Mouse (Mus musculus): ENCODE measurements around the gene Ppdpf. TPM values are rescaled to one million over a fixed set of nuclear protein-coding genes. Genes with fewer than 3 reads are reported as not detected.
A peak's percentile ranks its signal among the peaks of the same experiment; 100 is the strongest.

Ppdpf gene
- polyA plus RNA-seq, 1 experiment from 2014 or later, result 330 TPM

DNA sequence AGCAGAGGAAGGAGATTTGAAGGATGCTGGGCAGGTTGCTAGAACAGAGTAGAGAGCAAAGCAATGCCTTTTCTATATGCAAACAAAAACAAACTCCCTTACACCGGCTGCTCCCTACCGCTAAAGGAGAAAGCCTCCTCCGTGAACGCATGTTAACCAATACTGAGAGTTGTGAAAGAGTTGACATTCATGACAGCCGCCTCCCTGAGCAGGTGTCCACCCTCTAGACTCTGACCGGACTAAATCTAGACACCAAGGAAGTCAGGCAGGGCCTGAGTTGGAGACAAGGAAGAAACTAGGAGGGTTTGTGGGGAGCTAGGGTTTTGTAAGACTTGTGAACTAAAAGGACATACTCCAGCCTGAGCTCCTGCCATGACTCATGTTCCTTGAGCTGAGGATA is 15.8 kb downstream of the Ppdpf start:
- no peak for ATAC-seq (replicated peaks; ENCODE audit: low FRiP score)
- Histone ChIP-seq H3K27me3 (no peaks in the 10 kb centered on the region), H3K9ac (no peak overlapping the region), H3K9me3 (replicated peaks) (no peaks in the 10 kb centered on the region), H3K27ac (no peak overlapping the region), H3K4me2 (no peak overlapping the region), H3K4me3 (replicated peaks) (no peak overlapping the region), H3K4me1 (no peaks in the 10 kb centered on the region), H3K36me3 (no peaks in the 10 kb centered on the region)
- WGBS, result 70% methylated on average over 6 of the region's 6 CpGs

DNA sequence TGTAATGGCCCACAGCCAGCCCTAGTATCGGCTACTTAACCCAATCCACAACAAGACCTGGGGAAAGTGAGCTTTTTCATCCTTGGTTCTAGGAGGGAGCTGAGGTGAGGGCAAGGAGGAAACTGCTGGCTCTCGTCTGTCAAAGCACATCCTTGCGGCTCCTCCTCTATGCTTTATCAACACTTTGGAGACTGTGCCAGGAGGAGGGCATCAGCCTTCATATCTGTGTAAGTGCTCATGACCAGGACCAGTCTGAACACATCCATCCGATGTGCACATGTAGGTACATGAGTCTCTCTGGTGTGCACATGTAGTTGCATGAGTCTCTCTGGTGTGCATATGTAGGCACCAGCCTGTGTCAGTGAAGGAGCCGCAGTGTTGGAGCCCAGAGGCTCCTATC is 18.6 kb downstream of the Ppdpf start:
- 0 out of 2 replicates have a peak, but pooled peaks have one; percentile 44 for ATAC-seq (replicated peaks; ENCODE audit: low FRiP score)
- peaks cover 4% of the 10 kb centered on the region; the same call in 1 of the 2 replicates for H3K27me3 ChIP-seq
- H3K36me3 ChIP-seq, result no peaks in the 10 kb centered on the region
- no peak overlapping the region for H3K9ac ChIP-seq
- no peak overlapping the region for H3K4me2 ChIP-seq
- H3K27ac ChIP-seq, result no peak overlapping the region
- H3K4me1 ChIP-seq, result no peaks in the 10 kb centered on the region
- H3K9me3 ChIP-seq (replicated peaks), result no peaks in the 10 kb centered on the region
- no peak overlapping the region for H3K4me3 ChIP-seq (replicated peaks)
- 83% methylated on average over 5 of the region's 5 CpGs for WGBS

DNA sequence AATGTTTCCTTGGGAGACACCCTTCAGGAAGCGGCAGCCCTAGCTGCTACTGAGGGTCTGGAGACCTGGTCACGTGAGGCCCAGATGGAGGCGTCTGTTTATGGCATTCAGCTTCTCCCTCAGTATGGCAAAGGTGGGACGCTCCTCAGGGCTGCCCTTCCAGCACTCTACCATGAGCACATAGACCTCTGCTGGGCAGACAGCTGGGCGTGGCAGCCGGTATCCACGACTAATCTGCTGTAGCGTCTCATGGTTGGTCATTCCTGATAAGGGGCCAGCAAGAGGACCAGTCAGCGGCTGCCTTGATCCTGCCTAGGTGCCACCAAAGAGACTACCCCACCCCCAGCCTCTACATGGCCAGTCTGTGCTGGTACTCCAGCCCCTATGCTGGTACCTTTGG is 19.1 kb downstream of the Ppdpf start:
- Histone ChIP-seq H3K27ac (no peak overlapping the region), H3K4me2 (no peak overlapping the region), H3K9me3 (replicated peaks) (no peaks in the 10 kb centered on the region), H3K27me3 (peaks cover 7% of the 10 kb centered on the region), H3K9ac (no peak overlapping the region), H3K4me1 (no peaks in the 10 kb centered on the region), H3K4me3 (replicated peaks) (no peak overlapping the region), H3K36me3 (no peaks in the 10 kb centered on the region)
- ATAC-seq (replicated peaks; ENCODE audit: low FRiP score), result peak; percentile 66; the same call in 1 of the 2 replicates
- WGBS, result 74% methylated on average over 9 of the region's 9 CpGs

DNA sequence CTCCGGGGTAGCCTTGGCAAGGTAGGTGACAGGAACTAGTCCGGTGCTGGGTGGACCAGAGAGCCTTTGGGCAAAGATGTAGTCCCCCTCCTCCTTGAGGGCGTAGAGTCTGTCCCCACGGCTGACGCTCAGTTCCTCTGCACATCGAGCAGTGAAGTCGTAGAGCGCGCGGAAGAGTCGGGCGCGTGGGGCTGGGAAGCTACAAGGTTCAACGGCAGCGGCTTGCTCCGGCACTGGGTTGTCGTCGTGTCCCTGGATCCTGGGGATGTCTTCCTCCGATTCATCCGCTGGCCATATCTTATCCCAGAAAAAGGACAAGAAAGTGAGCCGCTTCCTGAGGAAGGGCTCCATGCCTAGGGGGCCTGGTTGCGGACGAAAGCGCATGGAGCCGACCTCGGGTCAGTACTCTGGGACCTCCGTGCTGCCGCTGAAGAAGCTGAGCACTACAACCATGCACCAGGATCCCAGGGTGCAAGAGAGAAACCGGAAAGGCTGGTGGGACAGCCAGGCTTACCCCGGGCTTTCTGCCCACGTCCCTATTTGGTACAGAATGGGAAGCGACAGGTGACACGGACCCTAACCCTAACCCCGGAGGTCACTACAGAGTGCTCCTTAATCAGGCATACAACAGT is 25.5 kb downstream of the Ppdpf start:
- peak; percentile 52 for ATAC-seq (replicated peaks; ENCODE audit: low FRiP score)
- no peak overlapping the region for H3K9ac ChIP-seq
- no peaks in the 10 kb centered on the region for H3K9me3 ChIP-seq (replicated peaks)
- H3K27me3 ChIP-seq, result peaks cover 46% of the 10 kb centered on the region
- no peak overlapping the region for H3K27ac ChIP-seq
- H3K4me2 ChIP-seq, result peak overlapping the region; percentile 61
- H3K4me3 ChIP-seq (replicated peaks), result peak overlapping the region; percentile 39
- H3K36me3 ChIP-seq, result no peaks in the 10 kb centered on the region
- peaks cover 14% of the 10 kb centered on the region for H3K4me1 ChIP-seq
- 2% methylated on average over 34 of the region's 34 CpGs for WGBS

DNA sequence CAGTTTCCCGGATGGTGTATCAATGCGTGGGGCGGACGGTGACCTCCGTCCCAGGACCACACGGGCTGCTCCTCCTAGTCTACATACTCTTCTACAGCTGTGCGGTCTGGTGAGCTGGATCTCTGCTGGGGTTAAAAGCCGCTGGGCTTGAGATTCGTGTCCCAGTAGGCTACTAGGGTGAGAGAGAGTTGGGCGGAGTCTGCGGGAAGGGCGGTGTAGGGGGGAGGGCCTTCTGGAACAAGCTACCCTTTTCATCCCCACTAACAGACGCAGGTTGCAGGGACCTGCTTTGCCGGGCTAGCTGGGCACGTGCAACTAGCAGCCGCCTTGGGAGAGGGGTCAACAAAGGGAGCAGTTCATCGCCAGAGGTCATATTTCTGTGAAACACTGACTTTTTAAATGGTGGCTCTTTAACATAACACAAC is 26.0 kb downstream of the Ppdpf start, which contains the start of gene Srms:
Srms (minus strand) TSS at position 165 of the 425 bp plus-strand sequence.
- Histone ChIP-seq H3K27me3 (peaks cover 46% of the 10 kb centered on the region), H3K27ac (no peak within 1 kb of the TSS), H3K36me3 (no peaks in the 10 kb centered on the region), H3K4me2 (peak within 1 kb of the TSS; percentile 61), H3K4me3 (replicated peaks) (peak within 1 kb of the TSS; percentile 39), H3K9me3 (replicated peaks) (no peaks in the 10 kb centered on the region), H3K4me1 (peaks cover 14% of the 10 kb centered on the region), H3K9ac (no peak within 1 kb of the TSS)
- peak; percentile 76 for ATAC-seq (replicated peaks; ENCODE audit: low FRiP score)
- 2% methylated on average over 17 of the region's 17 CpGs for WGBS

DNA sequence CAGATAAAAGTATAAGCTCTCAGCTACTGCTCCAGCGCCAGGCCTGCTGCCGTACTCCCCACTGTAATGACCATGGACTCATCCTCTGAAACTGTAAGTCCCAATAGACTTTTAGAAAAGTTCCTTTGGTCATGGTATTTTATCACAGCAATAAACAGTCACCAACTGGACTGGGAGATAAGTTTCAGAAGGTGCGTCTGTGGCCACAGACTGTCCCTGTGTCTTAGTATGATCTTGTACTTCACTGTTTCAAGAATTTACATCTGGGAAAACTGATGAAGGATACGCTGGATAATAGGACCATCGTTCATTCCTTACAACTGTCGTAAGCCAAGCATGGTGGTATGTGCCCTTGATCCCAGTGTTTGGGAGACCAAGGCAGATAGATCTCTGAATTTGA is 29.0 kb downstream of the Ppdpf start:
- Histone ChIP-seq H3K4me2 (no peak overlapping the region), H3K27ac (no peak overlapping the region), H3K9me3 (replicated peaks) (no peaks in the 10 kb centered on the region), H3K9ac (no peak overlapping the region), H3K4me1 (peaks cover 35% of the 10 kb centered on the region), H3K27me3 (peaks cover 40% of the 10 kb centered on the region), H3K4me3 (replicated peaks) (no peak overlapping the region), H3K36me3 (no peaks in the 10 kb centered on the region)
- 92% methylated on average over 6 of the region's 6 CpGs for WGBS
- ATAC-seq (replicated peaks; ENCODE audit: low FRiP score), result no peak

DNA sequence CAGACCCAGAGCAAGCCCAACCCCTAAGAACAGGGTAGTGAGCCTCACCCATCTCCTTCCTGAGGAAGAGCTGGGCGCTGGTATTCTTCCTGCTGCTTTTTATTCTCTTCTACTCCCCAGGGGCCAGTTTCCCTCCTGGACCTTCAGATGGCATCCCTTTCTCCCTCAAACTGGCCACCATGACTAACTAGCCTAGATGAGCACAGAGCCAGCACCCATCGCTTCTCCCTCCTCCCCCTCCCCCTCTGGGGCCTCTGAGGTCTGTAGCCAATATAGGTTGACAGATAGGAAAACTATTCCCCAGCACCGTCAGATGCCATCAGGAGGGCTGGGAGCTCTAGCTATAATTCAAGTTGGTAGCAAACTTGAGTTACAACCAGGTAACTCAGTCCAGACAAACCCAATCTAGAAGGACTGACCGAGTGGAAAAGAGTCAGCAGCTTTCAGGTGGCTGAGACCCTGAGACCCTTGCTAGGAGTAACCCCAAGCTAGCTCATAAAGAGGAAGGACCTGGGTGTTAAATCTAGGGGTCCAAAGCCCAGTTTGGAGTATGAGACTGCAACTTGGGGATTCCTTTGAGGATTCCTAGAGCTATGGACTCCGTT is 31.9 kb downstream of the Ppdpf start:
- no peak for ATAC-seq (replicated peaks; ENCODE audit: low FRiP score)
- Histone ChIP-seq H3K4me2 (peak overlapping the region; percentile 61), H3K9ac (no peak overlapping the region), H3K4me1 (peaks cover 32% of the 10 kb centered on the region), H3K36me3 (no peaks in the 10 kb centered on the region), H3K9me3 (replicated peaks) (no peaks in the 10 kb centered on the region), H3K4me3 (replicated peaks) (peak overlapping the region; percentile 35; the same call in 1 of the 2 replicates), H3K27me3 (peaks cover 11% of the 10 kb centered on the region), H3K27ac (peak overlapping the region; percentile 85)
- 49% methylated on average over 5 of the region's 5 CpGs for WGBS

DNA sequence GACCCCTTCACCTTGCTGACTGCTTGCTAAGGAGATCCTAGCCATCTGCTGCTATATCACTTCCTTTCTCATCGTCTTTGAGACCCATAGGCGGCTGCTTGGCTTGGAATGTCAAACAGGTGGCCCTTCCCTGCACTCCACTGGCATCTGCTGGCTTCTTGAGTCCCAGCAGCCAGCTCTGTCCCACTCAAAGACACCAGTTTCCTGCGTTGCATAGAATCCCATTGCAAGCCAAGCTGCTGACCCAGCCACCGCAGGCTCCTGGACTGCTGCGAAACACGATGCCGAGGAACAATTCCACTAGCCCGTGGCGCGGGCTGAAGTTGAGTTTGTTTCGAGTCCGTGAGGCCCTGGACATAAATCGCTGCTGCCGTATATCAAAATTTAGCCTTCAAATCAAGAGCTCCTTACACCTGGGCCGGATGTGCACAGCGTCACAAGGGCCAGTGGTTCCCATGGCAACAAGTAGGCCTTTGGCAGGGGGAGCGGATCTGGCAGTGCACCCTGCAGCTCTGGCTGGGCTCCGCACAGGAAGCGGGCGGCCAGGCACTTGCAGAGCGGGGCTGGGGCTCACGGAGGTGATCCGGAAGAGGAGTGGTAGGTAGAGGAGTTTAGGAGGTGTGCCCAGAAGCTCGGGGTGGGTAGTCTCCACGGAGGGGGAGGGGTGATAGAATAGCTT is 32.6 kb downstream of the Ppdpf start, which contains the start of gene Fndc11:
Fndc11 (plus strand) TSS at position 476 of the 679 bp plus-strand sequence.
- peak; percentile 95 for ATAC-seq (replicated peaks; ENCODE audit: low FRiP score)
- Histone ChIP-seq H3K4me1 (peaks cover 32% of the 10 kb centered on the region), H3K9ac (no peak within 1 kb of the TSS), H3K36me3 (no peaks in the 10 kb centered on the region), H3K4me3 (replicated peaks) (peak within 1 kb of the TSS; percentile 35), H3K9me3 (replicated peaks) (no peaks in the 10 kb centered on the region), H3K27ac (peak within 1 kb of the TSS; percentile 85), H3K27me3 (peaks cover 5% of the 10 kb centered on the region; the same call in 1 of the 2 replicates), H3K4me2 (peak within 1 kb of the TSS; percentile 61)
- WGBS, result 1% methylated on average over 25 of the region's 25 CpGs

DNA sequence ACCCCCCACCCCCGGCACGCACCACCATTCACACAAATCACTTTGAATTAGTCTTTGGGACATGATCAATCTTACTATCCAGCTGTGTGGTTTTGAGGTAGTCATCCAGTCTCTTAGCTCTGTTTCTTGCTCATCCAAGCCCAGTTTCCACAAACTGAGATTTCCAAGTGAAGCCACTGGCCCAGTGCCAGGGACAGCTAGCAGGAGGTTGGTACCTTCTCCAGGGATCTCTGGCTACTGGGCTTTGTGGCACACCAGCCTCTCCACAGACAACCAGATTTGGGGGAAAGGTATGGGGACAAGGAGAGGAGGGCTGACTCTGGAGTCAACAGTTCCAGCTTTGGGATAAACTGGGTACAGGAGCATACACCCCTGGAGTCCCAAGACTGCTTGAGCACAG is 33.3 kb downstream of the Ppdpf start:
- H3K9me3 ChIP-seq (replicated peaks), result no peaks in the 10 kb centered on the region
- peak overlapping the region; percentile 85 for H3K27ac ChIP-seq
- H3K9ac ChIP-seq, result no peak overlapping the region
- H3K4me3 ChIP-seq (replicated peaks), result peak overlapping the region; percentile 35
- H3K27me3 ChIP-seq, result no peaks in the 10 kb centered on the region
- H3K4me1 ChIP-seq, result peaks cover 32% of the 10 kb centered on the region
- H3K36me3 ChIP-seq, result no peaks in the 10 kb centered on the region
- ATAC-seq (replicated peaks; ENCODE audit: low FRiP score), result no peak
- 28% methylated on average over 2 of the region's 2 CpGs for WGBS
- peak overlapping the region; percentile 61 for H3K4me2 ChIP-seq

DNA sequence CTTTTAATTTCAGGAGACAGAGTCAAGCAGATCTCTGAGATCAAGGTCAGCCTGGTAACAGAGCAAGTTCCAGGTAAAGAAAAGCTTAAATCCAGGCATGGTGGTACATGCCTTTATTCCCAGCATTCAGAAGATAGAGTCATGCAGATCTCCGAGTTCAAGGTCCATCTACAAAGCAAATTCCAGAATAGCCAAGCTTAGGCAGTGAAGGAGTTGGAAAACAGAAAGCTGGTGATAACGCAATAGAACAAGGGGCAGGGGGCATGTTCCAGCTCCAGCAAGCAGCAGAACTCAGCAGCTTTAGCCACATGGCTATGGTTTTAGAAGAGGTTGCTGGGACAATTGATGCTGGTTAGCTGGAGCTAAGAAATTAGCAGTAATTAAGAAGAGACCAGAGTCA is 37.9 kb downstream of the Ppdpf start:
- no peak for ATAC-seq (replicated peaks; ENCODE audit: low FRiP score)
- no peaks in the 10 kb centered on the region for H3K9me3 ChIP-seq (replicated peaks)
- 86% methylated on average over 2 of the region's 2 CpGs for WGBS
- H3K4me1 ChIP-seq, result peaks cover 21% of the 10 kb centered on the region
- H3K4me3 ChIP-seq (replicated peaks), result no peak overlapping the region
- 0 out of 2 replicates have a peak, but pooled peaks cover 2% of the 10 kb centered on the region for H3K36me3 ChIP-seq
- no peak overlapping the region for H3K4me2 ChIP-seq
- H3K27ac ChIP-seq, result no peak overlapping the region
- no peak overlapping the region for H3K9ac ChIP-seq
- H3K27me3 ChIP-seq, result no peaks in the 10 kb centered on the region

DNA sequence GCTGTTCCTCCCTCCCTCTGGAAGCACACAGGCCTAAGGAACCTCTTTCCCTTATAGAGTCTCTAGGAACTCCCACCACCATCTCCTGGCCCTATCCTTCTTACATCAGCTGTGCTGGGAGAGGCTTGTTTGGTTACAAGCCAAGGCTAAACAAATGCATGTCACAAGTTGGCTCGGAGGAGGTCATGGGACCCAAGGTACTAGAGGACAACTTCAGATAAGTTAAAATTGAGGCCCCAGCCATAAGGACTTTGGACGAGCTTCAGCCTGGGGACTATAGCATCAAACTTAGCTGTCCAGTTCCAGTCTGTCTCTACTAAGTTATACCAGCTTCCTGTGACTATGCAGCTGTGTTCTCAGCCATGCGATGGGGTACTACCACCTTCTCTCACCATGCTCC is 40.1 kb downstream of the Ppdpf start:
- 0 out of 2 replicates have a peak, but pooled peaks cover 2% of the 10 kb centered on the region for H3K36me3 ChIP-seq
- H3K27me3 ChIP-seq, result no peaks in the 10 kb centered on the region
- H3K9me3 ChIP-seq (replicated peaks), result no peaks in the 10 kb centered on the region
- no peak overlapping the region for H3K9ac ChIP-seq
- WGBS, result 87% methylated on average over 3 of the region's 3 CpGs
- no peak overlapping the region for H3K4me2 ChIP-seq
- H3K4me1 ChIP-seq, result peaks cover under 1% of the 10 kb centered on the region; the same call in 1 of the 2 replicates
- H3K4me3 ChIP-seq (replicated peaks), result no peak overlapping the region
- H3K27ac ChIP-seq, result no peak overlapping the region
- no peak for ATAC-seq (replicated peaks; ENCODE audit: low FRiP score)

DNA sequence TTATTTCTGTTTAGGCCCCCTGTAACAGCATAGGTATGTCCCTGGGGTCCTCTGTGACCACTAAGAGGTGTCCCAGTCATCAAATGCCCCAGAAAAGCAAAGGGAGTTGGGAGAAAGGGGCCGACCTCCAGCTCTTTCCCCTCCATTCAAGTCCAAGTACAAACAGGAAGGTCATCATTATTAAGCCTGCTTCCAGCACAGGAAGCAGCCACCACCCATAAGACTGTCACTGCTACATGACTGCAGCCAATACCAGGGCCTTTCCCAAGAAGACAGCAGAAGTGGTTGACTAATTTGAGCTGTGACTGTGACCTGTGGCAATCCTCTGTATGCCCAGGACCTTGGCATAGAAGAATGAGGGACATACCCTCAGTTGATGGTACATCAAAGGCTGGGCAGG is 41.3 kb downstream of the Ppdpf start:
- H3K36me3 ChIP-seq, result 0 out of 2 replicates have a peak, but pooled peaks cover 5% of the 10 kb centered on the region

More for the DNA sequence above, 41.3 kb downstream of the Ppdpf start:
- ATAC-seq (replicated peaks; ENCODE audit: low FRiP score), result no peak
- Histone ChIP-seq H3K27me3 (no peaks in the 10 kb centered on the region), H3K4me3 (replicated peaks) (no peak overlapping the region), H3K4me2 (no peak overlapping the region), H3K9me3 (replicated peaks) (no peaks in the 10 kb centered on the region), H3K27ac (no peak overlapping the region), H3K4me1 (no peaks in the 10 kb centered on the region), H3K9ac (no peak overlapping the region)
- 47% methylated on average over 1 of the region's 1 CpGs for WGBS
